Mouse (Mus musculus): ENCODE results near the gene Lama2. TPM values are rescaled to one million over a fixed set of nuclear protein-coding genes. Genes with fewer than 3 reads are reported as not detected.

Gene Lama2
- total and polyA plus RNA-seq, 3 experiments, result not detected

GRCm38 (mm10) chr10:27012804-27013365, 606.7 kb downstream of the Lama2 start:
- H3K9ac ChIP-seq (ENCODE audit: control insufficient read depth, low read depth, low read length, poor library complexity, severe bottlenecking), result no peak overlapping the region
- TF ChIP-seq MXI1 (IDR thresholded peaks at IDR 0.05; ENCODE audit: low read depth, low read length) (no peak), SMC3 (IDR thresholded peaks at IDR 0.05; ENCODE audit: low read depth, low read length) (peak; percentile 53), CTCF (IDR thresholded peaks at IDR 0.05 in 2 of 3, conservative IDR thresholded peaks at IDR 0.05 in 1 of 3; ENCODE audit: control insufficient read depth in 1 of 3, insufficient read depth in 1 of 3, low read depth in 2 of 3, low read length in 3 of 3, poor library complexity in 1 of 3, severe bottlenecking in 1 of 3) (peak in 1 of 3 experiments; percentile 44; a peak in 2 of 6 replicates), RAD21 (IDR thresholded peaks at IDR 0.05; ENCODE audit: low read depth, low read length) (peak; percentile 31)
- no peaks in the 10 kb centered on the region for H3K4me1 ChIP-seq (ENCODE audit: control insufficient read depth in 1 of 2, insufficient read depth in 2 of 2, low read length in 2 of 2)
- no peaks in the 10 kb centered on the region for H3K9me3 ChIP-seq (replicated peaks; ENCODE audit: insufficient read depth, low read length)
- no peak overlapping the region for H3K4me3 ChIP-seq (ENCODE audit: control insufficient read depth in 1 of 2, insufficient read depth in 1 of 2, low read depth in 2 of 2, low read length in 2 of 2)
- H3K27me3 ChIP-seq (ENCODE audit: control insufficient read depth in 1 of 2, insufficient read depth in 2 of 2, low read length in 2 of 2), result no peaks in the 10 kb centered on the region
- peak; percentile 9 for DNase-seq (ENCODE audit: low read depth, low spot score)
- no peaks in the 10 kb centered on the region for H3K36me3 ChIP-seq (ENCODE audit: control insufficient read depth in 1 of 2, insufficient read depth in 2 of 2, low read length in 2 of 2)
- H3K79me2 ChIP-seq (ENCODE audit: control insufficient read depth, insufficient read depth, low read length, poor library complexity), result no peaks in the 10 kb centered on the region
- no peak overlapping the region for H3K27ac ChIP-seq (ENCODE audit: control insufficient read depth, low read depth, low read length)

GRCm38 (mm10) chr10:27007364-27007763, 612.2 kb downstream of the Lama2 start:
- Histone ChIP-seq H3K79me2 (ENCODE audit: control insufficient read depth, insufficient read depth, low read length, poor library complexity) (no peaks in the 10 kb centered on the region), H3K4me1 (ENCODE audit: control insufficient read depth in 1 of 2, insufficient read depth in 2 of 2, low read length in 2 of 2) (no peaks in the 10 kb centered on the region), H3K27me3 (ENCODE audit: control insufficient read depth in 1 of 2, insufficient read depth in 2 of 2, low read length in 2 of 2) (peaks cover 0 to 2% of the 10 kb centered on the region in 2 experiments; a peak in 3 of 4 replicates), H3K36me3 (ENCODE audit: control insufficient read depth in 1 of 2, insufficient read depth in 2 of 2, low read length in 2 of 2) (no peaks in the 10 kb centered on the region), H3K4me3 (ENCODE audit: control insufficient read depth in 1 of 2, insufficient read depth in 1 of 2, low read depth in 2 of 2, low read length in 2 of 2) (no peak overlapping the region), H3K9me3 (replicated peaks; ENCODE audit: insufficient read depth, low read length) (no peaks in the 10 kb centered on the region), H3K9ac (ENCODE audit: control insufficient read depth, low read depth, low read length, poor library complexity, severe bottlenecking) (no peak overlapping the region), H3K27ac (ENCODE audit: control insufficient read depth, low read depth, low read length) (no peak overlapping the region)
- TF ChIP-seq RCOR1 (IDR thresholded peaks at IDR 0.05; ENCODE audit: low read depth, low read length) (no peak), POLR2A (IDR thresholded peaks at IDR 0.05; ENCODE audit: control insufficient read depth in 1 of 2, insufficient read depth in 1 of 2, low read depth in 1 of 2, low read length in 2 of 2, poor library complexity in 1 of 2) (no peak)
- no peak for DNase-seq (ENCODE audit: low read depth, low spot score)

- H3K27me3 ChIP-seq (ENCODE audit: control insufficient read depth in 1 of 2, insufficient read depth in 2 of 2, low read length in 2 of 2), result peaks cover 2% of the 10 kb centered on the region in 2 experiments
- H3K4me3 ChIP-seq (ENCODE audit: control insufficient read depth in 1 of 2, insufficient read depth in 1 of 2, low read depth in 2 of 2, low read length in 2 of 2), result no peak overlapping the region
- no peaks in the 10 kb centered on the region for H3K4me1 ChIP-seq (ENCODE audit: control insufficient read depth in 1 of 2, insufficient read depth in 2 of 2, low read length in 2 of 2)
- TF ChIP-seq MAFK (IDR thresholded peaks at IDR 0.05; ENCODE audit: borderline replicate concordance, low read depth, low read length) (no peak), CTCF (IDR thresholded peaks at IDR 0.05 in 2 of 3, conservative IDR thresholded peaks at IDR 0.05 in 1 of 3; ENCODE audit: control insufficient read depth in 1 of 3, insufficient read depth in 1 of 3, low read depth in 2 of 3, low read length in 3 of 3, poor library complexity in 1 of 3, severe bottlenecking in 1 of 3) (no peak), USF2 (IDR thresholded peaks at IDR 0.05; ENCODE audit: borderline replicate concordance in 1 of 2, insufficient read depth in 1 of 2, low read depth in 1 of 2, low read length in 2 of 2) (no peak), MYC (IDR thresholded peaks at IDR 0.05; ENCODE audit: low read depth, low read length) (no peak), POLR2AphosphoS2 (IDR thresholded peaks at IDR 0.05; ENCODE audit: low read length) (no peak), NELFE (IDR thresholded peaks at IDR 0.05; ENCODE audit: low read depth, low read length) (no peak), MXI1 (IDR thresholded peaks at IDR 0.05; ENCODE audit: low read depth, low read length) (no peak), HCFC1 (IDR thresholded peaks at IDR 0.05; ENCODE audit: low read depth, low read length) (no peak), POLR2A (IDR thresholded peaks at IDR 0.05; ENCODE audit: control insufficient read depth in 1 of 2, insufficient read depth in 1 of 2, low read depth in 1 of 2, low read length in 2 of 2, poor library complexity in 1 of 2) (no peak), TCF12 (IDR thresholded peaks at IDR 0.05; ENCODE audit: low read depth, low read length) (no peak), GABPA (IDR thresholded peaks at IDR 0.05; ENCODE audit: low read depth, low read length) (no peak), KAT2A (conservative IDR thresholded peaks at IDR 0.05; ENCODE audit: low read depth, low read length) (no peak)
- no peak for DNase-seq (ENCODE audit: low read depth, low spot score)
- H3K9me3 ChIP-seq (replicated peaks; ENCODE audit: insufficient read depth, low read length), result no peaks in the 10 kb centered on the region
- no peak overlapping the region for H3K9ac ChIP-seq (ENCODE audit: control insufficient read depth, low read depth, low read length, poor library complexity, severe bottlenecking)
- H3K27ac ChIP-seq (ENCODE audit: control insufficient read depth, low read depth, low read length), result no peak overlapping the region
- H3K79me2 ChIP-seq (ENCODE audit: control insufficient read depth, insufficient read depth, low read length, poor library complexity), result no peaks in the 10 kb centered on the region
- H3K36me3 ChIP-seq (ENCODE audit: control insufficient read depth in 1 of 2, insufficient read depth in 2 of 2, low read length in 2 of 2), result no peaks in the 10 kb centered on the region
Measured at GRCm38 (mm10) chr10:27005716-27006115, 613.8 kb downstream of the Lama2 start.

Data from MEL (cell line).